Mouse (Mus musculus) cerebellum, adult 18-20 months (tissue): ENCODE measurements at regions not wholly inside any gene's neighbourhood (a gene's known extent, or its start where the extent isn't known, plus 50 kb on each side); places are given as distances from the start of the nearest gene placed in this dataset.

Experiments used
- DNase-seq, 2 experiments: peaks; one replicate each; pipeline ENCODE4 v3.0.0; 2021

DNA sequence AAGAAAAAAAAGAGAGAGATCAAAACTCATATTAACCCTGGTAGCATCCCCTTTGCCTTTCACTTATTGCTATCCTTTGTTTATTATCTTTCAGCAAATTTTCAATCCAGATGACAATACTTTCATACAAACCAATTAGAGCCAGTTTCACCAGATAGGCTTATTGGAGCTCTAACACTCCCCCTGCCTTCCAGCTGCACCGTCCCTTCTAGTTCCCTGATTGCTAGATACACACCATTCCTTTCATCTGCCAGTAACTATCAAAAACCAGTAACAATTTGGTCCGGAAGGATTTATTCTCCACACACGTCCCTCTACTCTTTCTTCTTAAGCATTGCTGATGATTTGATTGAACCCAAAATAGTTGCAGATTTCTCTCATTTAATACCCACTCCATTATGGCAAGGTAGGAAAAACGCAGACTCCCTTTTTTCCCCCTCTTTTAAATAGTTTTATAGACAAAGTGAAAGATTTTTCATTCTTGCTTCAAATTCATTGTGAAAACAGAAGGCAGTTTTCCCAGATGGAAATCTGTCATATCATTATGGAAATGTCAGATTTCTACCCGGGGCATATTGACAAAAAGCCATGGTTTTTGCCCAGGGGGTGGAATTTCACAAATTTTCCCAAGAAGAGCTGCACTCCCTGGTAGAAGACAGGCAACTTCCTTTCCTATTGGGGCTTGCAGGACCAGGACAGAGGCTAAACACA is 617.3 kb downstream of the Bcl11a start:
- DNase-seq = no peak

DNA sequence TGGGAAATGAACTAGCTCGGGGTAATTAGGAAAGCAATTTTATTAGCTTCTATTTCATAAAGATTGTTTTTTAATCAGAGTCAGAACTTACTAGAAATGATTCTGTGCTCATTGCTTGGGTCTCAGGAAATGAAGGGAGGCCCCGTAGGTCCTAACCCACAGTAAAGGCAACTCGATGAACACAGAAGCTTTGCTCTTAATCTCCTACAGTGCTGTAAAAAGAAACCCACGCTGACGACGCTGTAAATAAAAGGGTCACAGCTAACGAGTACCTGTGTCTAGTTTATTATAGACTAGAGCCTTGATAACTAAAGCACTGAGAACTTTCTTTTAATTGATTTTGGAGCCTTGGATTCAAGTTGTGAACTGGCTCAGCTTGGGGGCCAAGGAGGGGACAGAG is 618.7 kb downstream of the Bcl11a start:
- no peak for DNase-seq

DNA sequence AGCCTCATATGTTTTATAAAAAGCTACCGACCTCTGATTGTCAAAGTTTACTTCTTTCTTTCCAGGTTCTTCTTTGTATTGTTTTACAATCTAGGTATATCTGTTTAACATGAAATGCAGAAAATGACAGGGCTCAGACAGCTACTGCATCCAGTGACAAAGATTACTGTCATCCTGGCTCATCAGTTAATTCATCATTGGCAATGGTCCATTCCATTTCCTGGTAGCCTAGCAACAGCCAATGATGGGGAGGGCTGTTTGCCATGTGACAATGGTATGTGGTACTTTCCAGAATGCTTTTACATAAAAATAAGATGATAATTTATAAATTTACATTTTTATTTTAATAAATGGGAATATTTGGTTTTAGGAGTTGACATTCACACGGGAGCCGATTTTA is 630.9 kb downstream of the Bcl11a start:
- DNase-seq = no peak

DNA sequence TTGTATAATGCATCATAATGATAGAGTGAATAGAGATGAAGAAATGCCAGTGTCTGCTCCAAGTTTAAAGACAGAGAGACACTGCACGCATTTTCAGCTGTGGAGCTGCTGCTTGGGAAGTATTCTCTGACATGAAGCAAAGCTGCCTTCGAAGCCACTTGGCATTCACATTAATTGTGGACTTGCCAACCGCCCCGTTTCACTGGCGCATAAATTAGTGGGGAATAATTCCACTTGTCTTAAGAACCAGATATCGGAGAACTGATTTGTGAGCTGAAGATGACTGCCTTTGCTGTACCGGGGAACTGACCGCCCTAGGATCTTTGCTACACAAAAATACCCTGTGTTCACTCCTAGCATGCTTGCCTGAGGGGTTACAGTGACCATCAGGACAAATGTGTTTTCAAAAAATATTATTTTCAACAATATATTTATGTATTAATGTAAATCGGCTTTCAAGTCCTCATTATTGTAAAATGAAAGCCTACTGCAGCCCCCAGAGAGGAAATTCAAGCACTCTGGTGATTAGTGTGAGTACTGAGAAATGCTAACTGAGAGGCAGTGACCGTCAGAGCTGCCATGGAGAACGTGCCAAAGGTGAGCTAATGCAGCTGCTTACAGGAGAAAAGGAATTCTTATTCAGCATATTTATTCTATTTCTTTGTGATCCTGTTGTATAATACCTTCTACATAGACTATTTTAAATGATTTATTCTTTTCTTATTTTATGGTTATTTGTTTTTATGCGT is 638.9 kb downstream of the Bcl11a start:
- DNase-seq = no peak

DNA sequence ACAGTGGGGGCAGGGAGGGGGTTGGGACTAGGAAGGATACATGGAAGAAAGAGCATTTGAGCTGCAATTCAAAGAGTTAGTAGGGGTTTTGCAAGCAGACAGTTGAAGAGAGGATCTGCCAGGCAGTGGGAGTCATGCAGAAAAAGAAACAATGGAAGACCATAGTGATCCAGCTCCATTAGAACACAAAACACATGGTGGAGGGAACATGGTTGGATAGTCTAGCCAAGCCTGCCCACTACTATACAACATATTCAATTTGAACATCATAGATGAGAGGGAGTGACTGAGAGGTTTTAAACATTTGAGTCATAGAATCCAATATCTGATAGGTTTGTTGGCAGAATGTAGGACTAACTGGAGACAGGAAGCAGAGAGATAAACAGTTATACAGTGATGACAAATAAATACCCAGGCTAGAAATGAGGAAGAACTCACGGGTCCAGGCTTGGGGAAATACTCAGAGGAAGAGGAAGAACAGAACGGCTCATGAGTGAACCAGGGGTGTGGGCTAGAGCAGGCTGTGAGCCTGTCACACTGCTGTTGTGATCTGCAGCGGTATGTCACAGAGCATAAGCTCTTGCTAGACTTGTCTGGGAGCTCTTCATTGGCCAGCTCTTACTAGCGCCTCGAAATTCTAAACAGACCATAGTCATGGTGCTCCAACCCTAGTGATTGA is 646.5 kb downstream of the Bcl11a start:
- DNase-seq = no peak

DNA sequence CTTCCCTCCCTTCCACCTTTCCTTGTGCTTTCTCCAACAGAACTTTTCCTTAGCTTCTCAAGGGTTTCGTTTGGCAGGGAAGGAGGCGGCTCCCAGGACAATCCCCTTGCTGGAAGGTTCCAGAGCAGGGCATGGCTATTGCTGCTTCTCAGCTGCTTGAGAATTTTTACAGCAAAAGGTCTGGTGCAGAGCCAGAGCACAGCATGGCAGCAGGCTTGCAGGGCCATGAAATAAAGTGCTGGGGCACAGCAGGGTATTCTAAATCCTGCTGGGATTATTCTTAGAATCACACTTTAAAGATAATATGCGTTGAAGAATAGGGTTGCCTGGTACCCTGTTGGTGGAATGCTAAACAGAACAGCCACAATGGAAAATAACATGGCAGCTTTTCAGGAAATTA is 648.5 kb downstream of the Bcl11a start:
- DNase-seq = no peak

DNA sequence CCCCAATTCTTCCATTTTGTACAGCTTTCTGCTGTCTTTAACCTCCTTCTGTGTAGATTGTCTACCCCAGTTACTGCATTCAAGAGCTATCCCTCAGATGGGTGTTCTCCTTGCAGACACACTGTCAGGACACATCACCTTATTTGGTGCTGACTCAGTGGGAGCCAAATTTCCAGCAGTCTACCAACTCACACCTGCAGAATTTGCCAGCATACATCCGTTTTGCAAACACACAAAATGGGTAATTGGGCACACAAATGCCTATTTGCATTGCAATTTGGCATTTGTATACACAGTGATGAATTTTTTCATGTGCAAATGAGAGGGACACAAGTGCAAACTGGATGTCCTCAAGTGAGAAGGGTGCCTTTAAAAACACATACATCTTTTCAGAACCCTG is 649.5 kb downstream of the Bcl11a start:
- no peak for DNase-seq

DNA sequence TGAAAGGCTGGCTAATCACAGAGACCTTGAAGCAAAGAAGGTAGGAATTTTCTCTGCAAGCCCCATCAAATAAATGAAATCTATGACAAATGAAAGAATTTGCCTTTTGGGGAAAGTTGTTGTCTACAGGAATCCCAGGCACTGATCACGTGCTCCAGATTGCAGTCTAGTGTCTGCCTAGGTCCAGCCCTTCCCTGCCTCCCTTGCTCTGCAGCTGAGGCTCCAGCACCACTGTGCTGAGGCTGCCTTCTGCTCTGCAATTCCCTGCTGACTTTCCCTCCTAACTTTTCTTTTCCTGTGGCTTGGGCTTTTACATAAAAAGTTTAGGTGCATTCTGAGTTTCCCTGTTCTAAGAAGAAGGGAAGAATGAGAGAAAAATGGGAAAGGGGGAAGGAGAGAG is 653.6 kb downstream of the Bcl11a start:
- no peak for DNase-seq

DNA sequence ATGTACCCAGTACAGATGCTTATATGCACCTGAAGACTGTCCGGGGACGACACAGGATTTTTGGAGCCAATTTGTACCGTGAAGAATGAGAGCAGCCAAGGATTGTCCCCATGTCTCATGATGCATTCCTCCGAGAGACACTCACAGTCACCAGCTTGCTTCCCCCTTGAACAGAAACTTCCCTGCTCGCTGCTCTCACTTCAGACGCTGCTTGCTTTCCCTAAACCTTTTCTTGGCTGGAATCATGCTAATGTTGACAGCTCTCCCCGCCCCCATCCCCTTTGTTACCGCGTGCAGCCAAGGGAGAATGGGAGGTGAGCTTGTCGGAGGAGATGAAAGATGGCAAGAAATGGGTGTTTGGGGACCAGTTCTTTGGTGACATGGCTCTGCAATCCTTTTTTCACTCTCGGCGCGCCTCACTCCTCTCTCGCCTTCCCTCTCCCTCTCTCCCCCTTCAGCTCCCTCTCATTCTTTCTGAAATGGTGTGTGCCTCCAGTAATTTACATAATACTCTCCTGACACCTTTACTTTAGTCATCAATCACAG is 661.9 kb downstream of the Bcl11a start:
- no peak for DNase-seq

DNA sequence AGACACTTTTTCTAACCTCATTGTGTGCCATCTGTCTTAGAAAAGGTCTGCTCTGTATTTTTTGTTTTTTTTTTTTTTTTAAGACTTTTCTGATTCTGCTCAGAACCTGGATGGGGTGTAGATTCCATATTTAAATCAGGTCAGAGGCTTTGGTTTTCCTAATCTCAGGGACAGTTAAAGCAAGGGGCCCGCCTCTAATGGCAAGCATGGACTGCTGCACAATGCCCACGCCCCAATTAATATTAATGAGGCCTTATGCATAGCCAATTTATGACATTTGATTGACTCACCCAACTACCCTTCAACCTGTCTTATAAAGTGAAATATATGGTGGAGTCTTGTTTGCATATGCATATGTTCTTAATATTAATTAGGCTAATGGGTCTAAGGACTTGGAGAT is 662.6 kb downstream of the Bcl11a start:
- no peak for DNase-seq

DNA sequence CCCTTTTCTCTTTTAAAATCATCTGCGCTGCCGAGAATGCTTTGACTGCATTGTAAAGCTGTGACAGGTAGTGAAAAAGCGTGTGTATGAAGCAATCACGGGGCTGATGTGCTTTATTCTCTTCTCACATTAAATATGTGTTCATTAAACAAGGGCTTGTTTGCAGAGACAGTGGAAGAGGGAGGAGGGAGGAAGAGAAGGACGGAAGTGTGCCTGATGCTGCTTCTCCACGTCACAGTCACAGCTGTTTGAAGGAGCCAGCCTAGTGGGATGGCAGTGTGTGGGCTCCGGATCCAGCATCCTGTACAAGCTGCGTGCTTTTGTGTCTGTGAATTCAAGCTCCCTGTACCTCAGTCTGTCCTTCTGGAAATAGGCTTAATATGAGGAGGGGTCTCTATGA is 664.7 kb downstream of the Bcl11a start:
- no peak for DNase-seq

DNA sequence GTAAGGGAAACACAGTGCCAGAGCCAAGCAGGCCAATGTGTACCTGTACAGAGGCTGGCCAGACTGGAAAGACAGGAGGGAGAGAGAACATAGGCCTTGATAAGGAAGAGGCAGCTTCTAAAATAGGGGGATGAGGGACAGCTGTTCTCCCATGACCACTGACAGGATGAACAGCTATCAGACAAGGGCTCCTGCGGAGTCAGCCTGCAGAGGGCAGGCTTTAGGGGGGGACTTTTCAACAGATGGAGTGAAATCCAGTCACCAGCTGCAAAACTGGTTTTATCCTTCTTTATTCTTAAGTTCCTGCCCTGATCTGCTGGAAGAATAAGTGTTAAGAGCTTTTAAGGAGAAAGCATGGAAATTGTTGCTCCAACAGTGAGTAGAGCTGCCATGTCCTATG is 665.6 kb downstream of the Bcl11a start:
- DNase-seq = no peak

DNA sequence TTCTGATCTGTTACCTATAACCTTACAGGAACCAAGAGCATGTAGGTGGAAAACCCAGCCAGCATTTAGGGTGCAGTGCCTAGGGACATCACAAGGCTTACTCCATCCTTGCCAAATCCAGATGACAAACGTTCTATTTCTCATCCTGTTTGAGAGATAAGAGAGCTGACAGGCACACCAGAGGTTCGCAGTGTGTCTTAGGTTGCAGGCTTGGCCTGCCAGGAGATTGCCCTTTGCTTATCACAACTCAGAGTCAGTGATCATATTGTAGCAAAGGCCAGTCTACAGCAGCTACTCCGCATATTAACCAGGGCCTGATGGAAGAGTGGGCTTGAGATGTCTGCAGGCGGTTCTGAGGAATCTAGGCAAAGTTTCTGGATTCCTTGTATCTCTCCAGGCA is 668.0 kb downstream of the Bcl11a start:
- DNase-seq = no peak

DNA sequence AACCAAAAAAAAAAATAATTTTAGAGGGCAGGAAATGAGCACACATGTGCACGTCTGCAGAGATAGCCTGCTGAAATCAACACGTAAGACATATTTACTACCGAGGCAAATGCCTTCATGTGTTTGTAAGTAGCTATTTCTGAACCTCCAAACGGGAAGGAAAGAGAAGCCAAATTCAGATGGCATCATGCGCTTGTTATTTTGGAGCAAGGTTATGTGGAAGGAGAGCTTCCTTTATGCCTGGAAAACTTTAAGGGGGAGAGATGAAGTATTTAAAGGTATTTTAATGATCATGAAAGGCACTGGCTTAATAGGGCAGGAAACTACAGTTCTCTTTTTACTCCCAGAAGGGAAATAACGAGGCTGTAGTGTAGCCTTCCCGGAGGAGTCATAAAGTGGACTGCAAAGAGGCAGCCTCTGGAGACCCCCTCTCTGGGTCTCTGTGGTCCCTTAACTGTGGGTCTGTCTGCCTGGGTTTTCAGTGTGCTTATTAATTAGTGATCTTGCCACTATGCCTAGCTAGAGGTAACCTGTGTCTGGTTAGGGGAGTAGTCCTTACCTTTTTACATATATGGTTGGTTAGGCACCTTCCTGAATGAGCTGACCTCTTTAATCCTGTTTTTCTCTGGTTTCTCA is 672.4 kb downstream of the Bcl11a start:
- DNase-seq = no peak

DNA sequence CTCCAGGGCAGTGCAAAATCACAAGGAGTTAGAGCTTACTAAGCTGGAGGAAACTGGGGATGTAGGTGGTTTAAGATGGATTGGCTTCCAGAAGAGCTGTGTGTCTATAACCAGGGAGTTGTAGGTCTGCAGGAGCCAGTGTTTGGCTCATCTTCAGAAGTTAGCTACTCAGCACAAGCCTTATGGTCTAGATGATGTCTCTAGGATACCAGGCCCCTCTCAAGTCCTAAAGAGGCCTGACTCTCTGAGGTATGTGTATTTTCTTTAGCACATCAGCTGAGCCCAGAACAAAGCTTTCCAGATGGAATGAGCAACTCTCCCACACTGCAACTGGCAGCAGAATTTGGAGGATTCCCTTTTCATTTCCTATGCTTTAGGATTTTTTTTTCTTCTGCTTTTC is 680.3 kb downstream of the Bcl11a start:
- DNase-seq = no peak

DNA sequence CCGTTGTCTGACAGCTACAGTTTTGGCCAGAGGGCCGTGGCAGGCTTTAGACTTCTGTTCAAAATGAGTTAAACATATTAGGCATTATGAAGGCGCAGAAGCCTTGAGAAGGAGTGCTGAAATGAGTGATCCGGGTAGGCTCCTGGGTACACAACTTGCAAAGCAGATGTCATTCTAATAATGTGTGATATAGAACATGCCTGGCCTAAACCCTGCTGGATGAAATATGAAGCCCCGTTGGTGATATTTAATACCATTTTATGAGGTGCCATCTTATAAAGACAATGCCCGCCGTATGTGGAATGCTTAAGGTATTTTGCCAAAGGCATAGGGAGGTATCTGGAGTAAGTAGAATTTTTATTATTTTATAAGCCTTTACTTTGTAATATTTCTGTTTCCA is 705.6 kb downstream of the Bcl11a start:
- DNase-seq = no peak

DNA sequence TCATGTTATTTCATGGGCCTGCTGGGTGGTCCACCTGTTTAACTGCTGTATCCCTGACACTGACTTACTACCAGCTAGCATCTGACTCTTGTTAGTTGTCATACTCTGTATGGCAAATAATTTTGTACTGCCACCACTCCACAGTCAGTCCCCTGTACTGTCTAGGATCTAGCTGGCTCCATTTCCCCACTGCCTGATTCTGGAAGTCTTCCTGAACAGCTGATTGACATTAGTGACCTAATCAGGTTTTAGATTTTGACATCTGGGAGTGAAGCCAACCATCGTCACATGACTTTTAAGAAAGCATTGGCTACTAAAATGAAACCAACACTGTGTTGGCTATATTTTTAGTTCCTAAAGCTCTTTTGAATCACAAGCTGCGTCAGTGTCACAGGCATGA is 711.3 kb downstream of the Bcl11a start:
- no peak for DNase-seq

DNA sequence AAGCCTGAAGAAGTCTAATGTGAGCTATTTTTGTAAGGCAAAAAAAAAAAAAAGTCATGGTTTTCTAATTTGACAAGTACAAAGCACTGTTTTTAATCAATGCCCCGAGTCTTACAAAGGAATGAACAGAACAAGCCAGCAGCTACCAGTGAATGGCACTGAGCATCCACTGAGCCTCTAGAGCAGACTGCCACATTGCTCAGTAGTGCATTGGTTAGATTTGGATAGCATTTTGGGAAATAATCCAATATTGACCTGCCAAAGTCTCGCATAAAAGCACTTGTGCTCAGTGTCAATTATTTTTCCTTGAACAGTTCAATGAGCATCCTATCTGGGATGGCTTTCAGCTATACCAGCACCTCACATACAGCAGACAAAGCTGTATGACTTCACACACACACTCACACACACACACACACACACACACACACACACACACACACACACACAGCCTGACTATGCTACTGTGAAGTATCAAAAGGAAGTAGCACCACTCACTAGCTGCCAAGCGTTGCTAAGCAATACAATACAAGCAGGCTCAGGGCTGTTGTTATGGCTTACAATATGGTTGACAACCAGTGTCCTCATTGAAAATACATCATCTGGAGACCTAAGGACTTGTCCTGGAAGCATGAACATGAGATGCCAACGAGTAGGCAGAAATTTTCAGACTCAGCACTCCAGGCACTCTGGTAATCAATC is 717.8 kb downstream of the Bcl11a start:
- no peak for DNase-seq

DNA sequence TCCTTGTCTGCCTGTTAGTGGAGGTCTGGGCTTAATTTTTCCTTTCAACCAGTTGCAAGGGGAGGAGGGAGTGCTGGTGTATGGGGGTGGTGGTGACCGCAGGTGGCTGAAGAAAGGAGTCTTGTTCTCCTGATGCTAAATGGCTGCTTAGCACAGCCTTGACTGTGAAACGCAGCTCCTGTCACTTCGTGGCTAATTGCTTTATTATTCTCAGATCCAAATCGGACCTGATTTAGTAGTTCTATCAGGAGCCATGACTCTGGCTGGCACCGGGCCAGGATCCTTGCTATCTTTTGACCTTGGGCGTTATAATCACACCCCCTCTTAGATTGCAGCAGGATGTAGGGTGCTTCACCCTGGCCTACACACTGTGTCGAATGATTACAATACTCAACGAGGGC is 726.8 kb downstream of the Bcl11a start:
- no peak for DNase-seq

DNA sequence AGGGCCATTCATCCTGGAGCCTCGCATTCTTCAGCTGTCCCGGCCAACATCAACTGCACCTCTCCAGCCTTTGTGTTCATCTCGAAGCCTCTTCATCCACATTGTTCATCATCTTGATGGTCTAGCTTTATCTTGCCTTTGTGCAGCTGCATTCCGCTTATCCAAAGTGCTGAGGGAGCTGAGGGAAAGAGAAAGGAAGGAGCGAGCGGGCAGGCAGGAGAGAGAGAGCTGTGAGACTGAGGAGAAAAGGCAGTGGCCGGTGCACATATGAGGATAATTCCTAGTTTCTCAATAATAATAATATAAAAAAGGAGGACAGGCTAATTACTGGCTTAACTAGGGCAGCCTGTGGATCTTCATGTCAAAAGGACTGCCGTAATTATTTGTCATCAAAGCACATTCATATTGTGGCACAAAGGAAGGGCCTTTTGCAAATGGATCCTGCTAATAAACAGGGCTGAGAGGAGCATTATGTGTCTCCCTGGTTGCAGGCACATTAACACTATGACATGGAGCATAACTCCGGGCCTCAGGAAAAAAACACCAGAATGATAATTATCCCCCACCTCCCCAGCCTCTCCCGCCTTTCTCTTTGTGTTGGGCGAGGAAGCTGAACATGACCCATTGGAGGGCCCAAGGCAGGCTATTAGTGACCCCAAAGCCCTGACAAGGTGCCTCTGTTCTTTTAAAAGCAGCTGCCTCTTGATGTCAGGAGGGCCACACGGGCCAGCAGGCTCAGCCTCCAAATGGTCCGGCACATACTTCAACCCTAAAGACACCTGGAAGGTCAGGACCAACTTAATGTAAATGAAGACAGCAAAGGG is 751.9 kb downstream of the Bcl11a start:
- no peak for DNase-seq

DNA sequence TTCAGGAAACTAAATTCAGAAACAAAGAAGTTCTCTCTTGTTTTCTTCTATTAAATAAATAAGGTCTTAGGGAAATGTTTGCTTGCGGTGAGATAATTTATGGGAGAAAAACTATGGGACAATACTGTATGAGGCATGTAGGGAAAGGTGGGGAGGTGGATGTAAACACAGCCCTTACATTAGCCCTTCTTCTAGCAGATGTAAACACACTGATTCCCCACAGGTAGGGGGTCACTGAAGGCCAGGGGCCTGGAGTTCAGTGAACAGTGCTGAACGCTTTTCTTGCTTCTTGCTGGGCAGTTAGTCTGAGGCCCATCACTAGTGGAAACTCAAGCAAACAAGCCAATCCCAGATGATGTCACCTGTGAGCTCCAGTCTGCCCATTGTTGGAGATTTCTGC is 752.6 kb downstream of the Bcl11a start:
- no peak for DNase-seq
